Mouse (Mus musculus) MEL (cell line): ENCODE measurements at regions not wholly inside any gene's neighbourhood (a gene's known extent, or its start where the extent isn't known, plus 50 kb on each side); places are given as distances from the start of the nearest gene placed in this dataset.

ENCODE experiments used
- CTCF ChIP-seq, 3 experiments: IDR thresholded peaks in 2 of 3; conservative IDR thresholded peaks in 1 of 3; 2 replicates each; pipeline ENCODE4 v1.5.1; 2011 to 2012; ENCODE audit warnings: low read length in 3 of 3, low read depth in 2 of 3, mild to moderate bottlenecking in 2 of 3, improper control_type of control experiment in 1 of 3, inconsistent platforms in 1 of 3, mixed read lengths in 1 of 3, moderate library complexity in 1 of 3; ENCODE audit not compliant: control insufficient read depth in 1 of 3, insufficient read depth in 1 of 3, poor library complexity in 1 of 3, severe bottlenecking in 1 of 3
- MYC ChIP-seq: IDR thresholded peaks from 2 replicates; pipeline ENCODE4 v1.6.1; 2011; ENCODE audit warnings: low read depth, mild to moderate bottlenecking, low read length, improper control_type of control experiment, moderate library complexity
- POLR2AphosphoS2 ChIP-seq: IDR thresholded peaks from 2 replicates; pipeline ENCODE4 v1.6.1; 2011; ENCODE audit warnings: low read length, improper control_type of control experiment
- RAD21 ChIP-seq: IDR thresholded peaks from 2 replicates; pipeline ENCODE4 v1.6.1; 2011; ENCODE audit warnings: mild to moderate bottlenecking, low read depth, low read length, improper control_type of control experiment
- UBTF ChIP-seq: IDR thresholded peaks from 2 replicates; pipeline ENCODE4 v1.6.1; 2012; ENCODE audit warnings: low read depth, mild to moderate bottlenecking, inconsistent platforms, low read length, improper control_type of control experiment, moderate library complexity, borderline replicate concordance; ENCODE audit not compliant: insufficient read depth
- ZC3H11A ChIP-seq: IDR thresholded peaks from 2 replicates; pipeline ENCODE4 v1.6.1; 2012; ENCODE audit warnings: low read depth, mild to moderate bottlenecking, inconsistent platforms, low read length, improper control_type of control experiment

- peak; percentile 73 for TF ChIP-seq RAD21
- no peak for TF ChIP-seq MYC
- peak; percentile 70 for TF ChIP-seq ZC3H11A
- TF ChIP-seq CTCF (IDR thresholded peaks at IDR 0.05 in 2 of 3, conservative IDR thresholded peaks at IDR 0.05 in 1 of 3; ENCODE audit: control insufficient read depth in 1 of 3, insufficient read depth in 1 of 3, low read depth in 2 of 3, low read length in 3 of 3, poor library complexity in 1 of 3, severe bottlenecking in 1 of 3) = peak; percentile 76 to 98 (median 88)
- TF ChIP-seq UBTF = no peak
- TF ChIP-seq POLR2AphosphoS2 = no peak
Observed at GRCm38 (mm10) chr17:4778161-4778560, 216.0 kb upstream of the Arid1b start.
